In the genomic region with DNA sequence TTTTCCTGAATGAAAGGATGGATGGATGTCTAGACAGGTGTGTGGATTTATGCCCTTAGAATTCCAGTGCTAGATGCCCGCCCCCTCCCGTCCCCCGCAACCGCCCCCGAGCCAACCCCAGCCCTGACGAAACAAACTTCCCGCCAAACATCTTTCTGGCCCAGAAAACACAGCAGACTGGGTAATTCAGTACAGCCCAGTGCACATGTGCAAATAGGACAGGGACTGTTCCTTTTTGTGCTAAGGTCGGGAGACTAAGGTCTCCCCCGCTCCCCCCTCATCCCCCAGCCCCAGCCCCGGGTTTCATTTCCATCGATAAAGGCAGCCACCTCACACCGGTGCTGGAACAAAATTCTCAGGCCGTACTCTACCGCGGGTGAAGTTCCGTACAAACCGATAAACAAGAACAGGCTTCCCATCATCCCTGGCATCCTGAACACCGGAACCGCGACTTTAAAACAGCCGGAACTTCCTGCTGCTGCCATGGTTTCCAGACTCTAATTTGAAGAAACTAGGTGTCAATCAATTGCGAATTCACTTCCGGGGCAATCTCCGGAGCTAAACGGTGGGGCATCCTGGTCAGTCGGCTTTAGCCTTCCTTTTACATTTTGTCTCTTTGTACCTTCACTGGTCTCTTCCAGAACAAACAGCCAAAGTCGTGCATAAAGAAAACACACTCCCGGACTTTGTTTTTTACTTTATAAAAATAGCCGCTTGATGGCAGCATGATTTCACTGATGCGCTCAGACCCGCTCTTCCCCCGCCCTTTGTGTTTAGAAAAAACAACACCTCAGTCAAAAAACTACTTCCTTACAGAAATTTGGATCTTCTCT, we compare ENCODE assay signal across 8 mouse cellular contexts. TPM values are rescaled to one million over a fixed set of nuclear protein-coding genes. Genes with fewer than 3 reads are reported as not detected.
DNase-seq lines count a peak whose midpoint lies in the region; ATAC-seq and TF ChIP-seq lines count a peak whose summit lies in the region.

No protein-coding gene starts in this region.

- H3K9me3 ChIP-seq in forebrain, postnatal 0 days (ENCODE audit: low read length): no peaks in the 10 kb centered on the region
- H3K9me3 ChIP-seq in lung, embryonic 15.5 days: no peaks in the 10 kb centered on the region

- ATAC-seq in forebrain, postnatal 0 days: peak; percentile 98
- ATAC-seq in lung, embryonic 15.5 days (ENCODE audit: borderline replicate concordance, extremely low read depth, low FRiP score, low TSS enrichment): peak; percentile 93

- H3K9ac ChIP-seq in forebrain, postnatal 0 days: peak overlapping the region; percentile 56
- peak overlapping the region; percentile 54 for H3K9ac ChIP-seq in lung, embryonic 15.5 days

- H3K4me2 ChIP-seq in forebrain, postnatal 0 days (ENCODE audit: low read depth): peak overlapping the region; percentile 49
- peak overlapping the region; percentile 56 for H3K4me2 ChIP-seq in lung, embryonic 15.5 days

- H3K4me1 ChIP-seq in cerebellum, adult 2 months (ENCODE audit: control insufficient read depth, insufficient read depth, low read length): 0 out of 2 replicates have a peak, but pooled peaks cover 2% of the 10 kb centered on the region
- H3K4me1 ChIP-seq in forebrain, postnatal 0 days (ENCODE audit: insufficient read depth): no peaks in the 10 kb centered on the region; the same call in 1 of the 2 replicates
- H3K4me1 ChIP-seq in lung, embryonic 15.5 days: peaks cover 4% of the 10 kb centered on the region; the same call in 1 of the 2 replicates

- no peak for TF ChIP-seq POLR2A in cerebellum, adult 2 months (IDR thresholded peaks at IDR 0.05; ENCODE audit: borderline replicate concordance, insufficient read depth, low read length)

- 2% methylated on average over 32 of the region's 32 CpGs for WGBS in cerebellum, adult 2 months
- WGBS in forebrain, postnatal 0 days: under 1% methylated on average over 32 of the region's 32 CpGs
- under 1% methylated on average over 32 of the region's 32 CpGs for WGBS in lung, embryonic 15.5 days

- DNase-seq in MEL-GATA-1-ER (ENCODE audit: extremely low read depth, low read depth): peak; percentile 94
- peak; percentile 84 to 87 for DNase-seq in cerebellum, adult 2 months
- peak; percentile 91 for DNase-seq in forebrain, postnatal 0 days
- DNase-seq in heart, postnatal 4 days: peak; percentile 84
- DNase-seq in layer of hippocampus, adult 8-10 months (ENCODE audit: low spot score in 2 of 2): peak; percentile 75 to 92
- DNase-seq in ovary, postnatal 10 days (ENCODE audit: low spot score): peak; percentile 47
- peak; percentile 61 to 71 for DNase-seq in thymus, postnatal 10 days (ENCODE audit: low spot score in 2 of 2)

- TF ChIP-seq CTCF in cerebellum, adult 2 months (IDR thresholded peaks at IDR 0.05; ENCODE audit: borderline replicate concordance, insufficient read depth, low read depth, low read length): peak; percentile 29; the same call in 1 of the 2 replicates
- TF ChIP-seq CTCF in forebrain, postnatal 0 days (IDR thresholded peaks at IDR 0.05; ENCODE audit: low read depth): peak; percentile 53

- H3K4me3 ChIP-seq in cerebellum, adult 2 months (replicated peaks; ENCODE audit: insufficient read depth, low read depth, low read length): peak overlapping the region; percentile 90
- peak overlapping the region; percentile 63 for H3K4me3 ChIP-seq in forebrain, postnatal 0 days (ENCODE audit: low read depth, low read length)
- H3K4me3 ChIP-seq in lung, embryonic 15.5 days: peak overlapping the region; percentile 70

- no peak overlapping the region for H3K27ac ChIP-seq in cerebellum, adult 2 months (ENCODE audit: insufficient read depth, low read length)
- peak overlapping the region; percentile 70 for H3K27ac ChIP-seq in forebrain, postnatal 0 days (ENCODE audit: low read depth, low read length)
- peak overlapping the region; percentile 80 for H3K27ac ChIP-seq in lung, embryonic 15.5 days

- no peaks in the 10 kb centered on the region for H3K27me3 ChIP-seq in cerebellum, adult 2 months (ENCODE audit: control insufficient read depth, insufficient read depth, low read length)
- no peaks in the 10 kb centered on the region for H3K27me3 ChIP-seq in forebrain, postnatal 0 days (ENCODE audit: insufficient read depth, low read length)
- no peaks in the 10 kb centered on the region for H3K27me3 ChIP-seq in lung, embryonic 15.5 days

- peaks cover 16% of the 10 kb centered on the region for H3K36me3 ChIP-seq in forebrain, postnatal 0 days (ENCODE audit: insufficient read depth)
- peaks cover 18% of the 10 kb centered on the region for H3K36me3 ChIP-seq in lung, embryonic 15.5 days

RNA-seq across cellular contexts. Expression of a gene that starts 9.7 kb away (rescaled TPM):
- polyA plus RNA-seq in cerebellum, adult 2 months (2012; rRNA removed): 10.9 and 13.8 TPM in 2 replicates
- total RNA-seq in forebrain, postnatal 0 days (2014; rRNA removed): 14.4 and 24.0 TPM in 2 replicates
- 28.2 and 35.1 TPM in 2 replicates for polyA plus RNA-seq in forebrain, postnatal 0 days (2015; fragmentation: Nextera tagmentation; extraction: Ambion mirVana)
- 10 to 100 TPM; 14.4 to 19.3 TPM for total RNA-seq in heart, postnatal 4 days (2021)
- total RNA-seq in layer of hippocampus, adult 8-10 months (2022): 10 to 100 TPM; 18.3 to 20.6 (median 19.2) TPM
- polyA plus RNA-seq in lung, embryonic 15.5 days (2015; fragmentation: Nextera tagmentation; extraction: Ambion mirVana): 65.7 and 66.6 TPM in 2 replicates

RNA-seq across cellular contexts. Expression of a gene that starts 50.3 kb away (rescaled TPM):
- 112 and 127 TPM in 2 replicates for polyA plus RNA-seq in cerebellum, adult 2 months (2012; rRNA removed)
- 126 and 172 TPM in 2 replicates for total RNA-seq in forebrain, postnatal 0 days (2014; rRNA removed)
- 129 and 183 TPM in 2 replicates for polyA plus RNA-seq in forebrain, postnatal 0 days (2015; fragmentation: Nextera tagmentation; extraction: Ambion mirVana)
- total RNA-seq in heart, postnatal 4 days (2021): 1 to 10 TPM; 8.7 to 9.8 TPM
- total RNA-seq in layer of hippocampus, adult 8-10 months (2022): 100 to 1,000 TPM; 145 to 147 (median 145) TPM
- polyA plus RNA-seq in lung, embryonic 15.5 days (2015; fragmentation: Nextera tagmentation; extraction: Ambion mirVana): 16.5 and 17.5 TPM in 2 replicates

Comparison
In these comparisons a context has a peak if more than half of its experiments do, and no peak if none do; other contexts are left out.
1. RNA of a gene that starts 50.3 kb away (total RNA-seq): 126 to 172 TPM in forebrain, postnatal 0 days and 145 to 147 TPM in layer of hippocampus, adult 8-10 months; 8.7 to 9.8 TPM in heart, postnatal 4 days; every median in the first group is over 10 times any median in the second.
2. Peak in every context shown above with its lines, with median percentiles within 50 percentile points of each other: DNase-seq and H3K4me3 ChIP-seq.